Mouse (Mus musculus): Measurements from ENCODE around the gene Trak1.
"Not testable (repeated sequence)": the region's sequence is repeated elsewhere in the genome, so short reads cannot be mapped to it uniquely, and the experiment has no call there.

The Trak1 gene

GRCm38 (mm10) chr9:121319323-121319966, 22.1 kb downstream of the Trak1 start:
- DNase-seq (ENCODE audit: low spot score) = peak; percentile 89

- DNase-seq (ENCODE audit: low spot score) = no peak
Measured at GRCm38 (mm10) chr9:121320433-121320832, 23.1 kb downstream of the Trak1 start.

DNA sequence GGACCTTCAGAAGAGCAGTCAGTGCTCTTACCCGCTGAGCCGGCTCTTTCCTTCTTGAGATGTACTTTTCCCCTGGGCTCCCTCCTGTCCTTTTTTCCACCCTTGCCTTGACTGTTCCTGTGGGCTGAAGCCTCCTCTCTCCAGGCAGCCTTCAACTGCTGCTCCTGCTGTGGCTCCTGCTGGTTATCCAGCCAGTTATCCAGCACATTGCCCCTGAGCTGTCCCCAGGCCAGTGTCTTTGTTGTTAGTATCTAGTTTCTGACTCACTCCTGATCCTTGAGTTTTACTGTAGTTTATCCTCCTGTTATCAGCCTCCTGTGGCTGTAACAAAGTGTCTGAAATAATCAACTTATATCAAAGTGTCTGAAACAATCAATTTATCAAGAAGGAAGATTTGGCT, 23.8 kb downstream of the Trak1 start:
- DNase-seq (ENCODE audit: low spot score) = no peak

DNA sequence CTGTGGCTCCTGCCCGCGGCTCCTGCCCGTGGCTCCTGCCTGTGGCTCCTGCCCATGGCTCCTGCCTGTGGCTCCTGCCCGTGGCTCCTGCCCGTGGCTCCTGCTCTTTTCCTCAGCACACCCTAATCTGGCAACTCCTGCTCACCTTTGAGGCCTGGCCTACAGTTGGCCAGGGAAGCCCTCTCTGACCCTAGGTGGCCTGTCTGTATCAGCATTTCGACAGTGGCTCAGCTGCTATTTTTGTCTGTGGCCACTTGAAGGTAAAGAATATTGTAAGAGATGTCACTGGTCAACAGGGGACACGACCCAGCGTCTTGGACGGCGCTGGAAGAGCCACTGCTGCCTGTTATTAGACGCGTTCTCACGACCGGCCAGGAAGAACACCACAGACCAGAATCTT, 24.7 kb downstream of the Trak1 start:
- no peak for DNase-seq (ENCODE audit: low spot score)

DNA sequence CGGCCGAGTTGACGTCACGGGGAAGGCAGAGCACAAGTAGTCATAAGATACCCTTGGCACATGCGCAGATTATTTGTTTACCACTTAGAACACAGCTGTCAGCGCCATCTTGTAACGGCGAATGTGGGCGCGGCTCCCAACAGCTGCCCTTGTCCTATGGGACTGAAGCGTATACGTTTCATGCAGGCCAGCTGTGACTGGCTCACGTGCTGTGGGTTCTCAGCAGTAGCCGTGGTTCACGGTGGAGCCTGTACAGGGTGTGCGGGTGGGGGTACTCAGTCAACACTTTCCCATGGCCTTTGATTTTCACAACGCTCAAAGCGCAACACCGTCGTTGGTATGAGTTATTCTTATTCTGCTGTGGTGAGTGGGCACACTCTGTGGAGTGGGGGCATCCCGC, 31.0 kb downstream of the Trak1 start:
- DNase-seq (ENCODE audit: low spot score) = not testable (repeated sequence)

DNA sequence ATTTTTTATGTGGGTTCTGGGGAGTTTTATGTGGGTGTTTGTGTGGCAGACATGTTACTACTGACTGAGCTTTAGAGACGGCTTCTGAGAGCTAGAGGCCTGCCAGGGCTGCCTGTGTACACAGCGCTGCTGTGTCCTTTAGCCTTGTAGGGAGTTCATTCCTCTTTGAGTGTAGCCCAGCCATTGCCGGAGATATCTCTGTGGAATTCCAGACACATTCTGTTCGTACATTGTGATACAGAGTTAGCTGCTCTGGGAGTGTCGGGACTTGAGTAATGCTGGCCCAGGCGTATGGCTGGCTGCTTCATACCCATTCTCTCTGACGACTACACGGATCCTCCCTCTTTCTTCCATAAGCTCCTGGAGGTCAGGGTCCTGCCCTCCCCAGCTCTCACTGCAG, 31.9 kb downstream of the Trak1 start:
- no peak for DNase-seq (ENCODE audit: low spot score)

DNA sequence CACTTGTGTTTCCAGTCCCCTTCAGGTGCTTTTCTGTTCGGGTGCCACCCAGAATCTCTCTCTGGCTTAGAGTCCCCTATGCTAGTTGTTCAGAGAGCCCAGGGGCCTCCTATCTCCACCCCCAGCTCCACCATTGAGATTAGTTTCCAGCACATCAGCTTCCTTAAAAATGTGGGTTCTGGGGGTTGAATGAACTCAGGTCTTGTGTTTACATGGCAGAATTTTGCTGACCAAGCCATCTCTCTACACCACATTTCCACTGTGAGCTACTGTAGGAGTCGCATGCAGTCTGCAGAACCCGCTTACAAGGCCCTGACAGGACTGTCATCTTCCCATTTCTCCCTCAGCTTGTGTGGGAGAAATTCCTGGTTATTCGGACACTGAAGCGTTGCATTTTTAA, 32.8 kb downstream of the Trak1 start:
- no peak for DNase-seq (ENCODE audit: low spot score)

DNA sequence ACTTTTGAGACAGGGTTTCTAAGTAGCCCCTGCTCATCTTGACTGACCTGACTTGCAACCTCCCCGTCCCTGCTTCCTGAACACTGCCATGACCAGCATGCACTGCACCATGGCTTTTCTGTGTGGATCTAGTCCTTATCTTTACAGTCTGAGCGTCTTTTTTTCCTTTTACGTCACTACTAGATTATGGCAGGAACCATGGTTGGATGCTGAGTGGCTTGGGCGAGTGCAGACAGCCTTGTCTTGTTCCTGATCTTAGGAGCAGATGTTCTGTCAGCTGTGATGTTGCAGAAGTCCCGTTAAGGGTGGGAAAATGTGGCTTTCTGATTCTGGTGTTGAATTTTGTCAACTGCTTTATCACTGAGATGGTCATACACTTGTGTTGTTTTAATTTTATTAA, 34.1 kb downstream of the Trak1 start:
- DNase-seq (ENCODE audit: low spot score) = no peak

DNA sequence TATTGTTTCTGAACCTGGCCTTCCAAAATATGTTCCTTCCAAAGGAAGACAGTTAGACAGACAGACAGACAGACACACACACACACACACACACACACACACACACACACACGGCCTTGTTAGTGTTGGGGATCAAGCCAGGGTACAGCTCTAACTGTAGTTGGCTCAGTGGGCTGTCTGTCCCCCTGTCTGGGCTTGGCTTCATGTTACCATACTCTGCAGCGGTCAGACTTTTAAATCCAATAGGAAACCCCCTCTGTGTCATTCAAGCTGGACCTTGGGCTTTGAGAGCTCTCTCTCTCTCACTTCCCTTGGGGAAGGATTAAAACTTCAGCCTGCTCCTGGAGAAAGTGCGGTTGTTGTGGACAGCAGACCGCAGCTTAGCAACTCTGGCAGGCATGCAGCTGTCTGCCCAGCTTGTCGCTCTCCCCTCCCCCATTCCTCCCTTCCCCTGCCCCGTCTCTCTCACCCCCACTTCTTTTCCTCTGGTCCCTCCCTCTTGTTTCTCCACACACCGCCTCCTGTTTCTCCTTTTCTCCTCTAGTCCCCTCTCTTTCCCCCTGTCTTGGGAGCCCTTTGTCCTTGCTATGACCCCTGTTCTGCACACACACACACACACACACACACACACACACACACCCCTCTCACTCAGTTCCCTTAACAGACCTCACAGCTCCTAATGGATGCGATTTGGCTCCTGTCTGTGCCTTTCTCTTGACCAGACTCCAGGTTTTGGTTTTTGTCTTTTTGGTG, 34.8 kb downstream of the Trak1 start:
- peak; percentile 80 for DNase-seq (ENCODE audit: low spot score)

GRCm38 (mm10) chr9:121333559-121333958, 36.3 kb downstream of the Trak1 start:
- DNase-seq (ENCODE audit: low spot score) = no peak

DNA sequence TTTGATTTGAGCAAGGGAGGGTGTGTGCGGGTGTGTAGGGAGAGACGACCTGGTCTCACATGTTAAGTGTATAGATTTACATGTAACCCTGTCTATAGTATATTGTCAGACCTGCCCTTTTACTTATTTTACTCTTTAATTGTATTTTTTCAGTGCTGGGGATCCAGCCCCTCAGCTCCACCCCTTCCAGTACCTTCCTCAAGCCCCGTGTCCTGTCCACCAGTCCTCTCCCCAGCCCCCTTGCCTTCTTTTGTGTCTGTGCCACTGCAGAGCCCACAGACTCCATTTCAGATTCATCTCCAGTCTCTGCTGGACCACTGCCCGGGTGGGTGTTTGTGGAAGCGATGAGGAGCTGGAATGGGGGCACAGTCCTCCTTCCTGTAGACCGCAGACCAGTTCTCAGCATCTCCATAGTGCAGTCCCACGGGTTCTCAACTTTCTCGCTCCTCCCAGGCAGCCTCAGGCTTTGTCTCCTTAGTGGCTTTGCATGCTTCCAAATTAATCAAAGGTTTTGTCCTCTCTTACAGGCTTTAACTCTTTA, 37.1 kb downstream of the Trak1 start:
- no peak for DNase-seq (ENCODE audit: low spot score)

DNA sequence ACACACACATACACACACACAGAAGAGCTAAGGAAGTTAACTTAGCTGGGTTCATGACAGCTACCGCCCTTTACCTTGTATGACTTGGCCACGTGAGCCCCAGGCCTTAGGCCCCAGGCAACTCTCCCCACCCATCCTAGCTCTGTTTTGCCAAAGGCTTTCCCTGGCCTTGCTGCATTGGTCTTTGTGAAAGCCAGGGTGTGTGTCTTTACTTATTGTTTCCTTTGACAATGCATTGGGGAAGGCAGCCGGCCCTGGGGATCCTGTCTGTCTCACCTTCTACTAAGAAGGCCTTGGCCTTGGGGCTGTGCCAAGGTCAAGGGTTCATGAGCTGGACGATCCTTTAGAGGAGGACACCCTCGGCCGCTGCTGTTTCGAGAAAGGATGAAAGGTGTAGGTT, 38.3 kb downstream of the Trak1 start:
- no peak for DNase-seq (ENCODE audit: low spot score)

DNA sequence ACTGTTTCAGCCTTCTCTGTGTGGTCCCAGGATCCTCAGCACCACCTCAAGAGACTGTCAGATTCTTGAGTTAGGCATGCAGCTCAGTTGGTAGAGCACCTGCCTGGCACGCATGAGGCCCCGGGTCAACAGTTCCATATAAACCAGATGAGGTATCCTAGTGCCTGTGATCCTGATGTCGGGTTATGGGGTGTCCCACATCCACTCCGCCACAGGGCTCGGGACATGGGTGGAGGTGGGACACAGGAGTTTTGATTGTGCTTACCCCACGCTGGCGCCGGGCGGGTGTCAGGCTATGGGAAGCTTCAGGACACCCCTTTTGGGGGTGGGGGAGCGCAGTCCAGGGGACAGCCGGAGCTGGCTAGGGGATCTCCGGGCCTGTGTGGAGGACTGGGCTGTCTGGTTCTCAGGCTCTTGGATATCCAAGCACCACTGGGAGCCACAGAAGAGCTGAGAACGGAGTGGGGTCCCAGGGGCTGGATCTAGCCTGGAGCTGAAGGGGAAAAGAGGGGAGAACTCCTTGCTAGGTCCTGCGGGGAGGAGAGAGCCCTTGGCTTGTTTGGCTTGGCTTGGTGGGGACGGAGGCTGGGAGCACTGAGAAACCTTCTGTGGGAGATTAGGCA, 39.1 kb downstream of the Trak1 start:
- no peak for DNase-seq (ENCODE audit: low spot score)

DNA sequence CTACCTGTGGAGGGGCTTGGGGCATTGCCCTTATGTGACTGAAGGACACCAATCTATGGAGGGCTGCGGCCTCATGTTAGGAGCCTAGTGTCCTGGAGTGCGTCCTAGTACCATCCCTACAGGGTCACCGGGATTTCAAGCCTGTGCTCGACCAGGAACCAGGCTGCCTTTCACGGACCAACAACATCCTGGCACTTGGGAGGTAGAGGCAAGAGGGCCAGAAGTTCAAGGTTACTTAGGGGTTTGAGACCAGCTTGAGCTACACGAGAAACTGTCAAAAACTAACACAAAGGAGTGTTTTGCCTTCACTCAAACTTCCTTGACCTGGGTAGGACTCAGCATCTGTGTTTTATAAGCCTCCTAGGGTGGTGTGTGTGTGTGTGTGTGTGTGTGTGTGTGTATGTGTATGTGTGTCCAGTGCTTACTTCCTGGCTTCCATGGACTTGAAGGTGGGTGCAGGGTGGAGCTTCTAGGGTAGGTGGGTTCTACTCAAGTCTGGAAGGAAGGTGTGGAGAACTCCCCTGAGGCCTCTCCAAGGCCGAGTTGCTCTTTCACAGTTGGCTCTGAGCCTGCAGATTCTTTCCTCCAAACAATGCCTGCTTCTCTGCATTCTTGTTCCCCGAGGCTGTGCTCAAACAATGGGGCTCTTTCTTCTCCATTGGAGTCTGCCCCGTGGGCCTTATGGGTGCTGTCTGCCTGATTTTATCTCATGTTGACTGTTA, 40.1 kb downstream of the Trak1 start:
- peak; percentile 78 for DNase-seq (ENCODE audit: low spot score)

DNA sequence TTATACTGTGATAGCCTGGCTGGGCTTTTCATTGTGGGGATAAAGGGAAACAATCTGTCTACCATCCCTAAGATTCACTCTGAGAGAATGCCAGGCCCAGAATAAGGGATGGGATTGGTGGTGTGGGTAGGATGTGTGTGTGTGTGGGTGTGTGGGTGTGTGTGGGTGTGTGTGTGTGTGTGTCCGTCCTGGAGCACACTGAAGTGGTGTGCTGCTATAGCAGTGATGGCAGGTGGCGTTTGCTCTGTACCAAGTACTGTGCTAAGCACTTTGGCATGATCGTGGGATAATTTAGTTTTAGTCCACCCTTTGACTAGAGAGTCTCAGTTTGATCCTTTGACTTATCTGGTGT, 40.6 kb downstream of the Trak1 start:
- DNase-seq (ENCODE audit: low spot score) = no peak

DNA sequence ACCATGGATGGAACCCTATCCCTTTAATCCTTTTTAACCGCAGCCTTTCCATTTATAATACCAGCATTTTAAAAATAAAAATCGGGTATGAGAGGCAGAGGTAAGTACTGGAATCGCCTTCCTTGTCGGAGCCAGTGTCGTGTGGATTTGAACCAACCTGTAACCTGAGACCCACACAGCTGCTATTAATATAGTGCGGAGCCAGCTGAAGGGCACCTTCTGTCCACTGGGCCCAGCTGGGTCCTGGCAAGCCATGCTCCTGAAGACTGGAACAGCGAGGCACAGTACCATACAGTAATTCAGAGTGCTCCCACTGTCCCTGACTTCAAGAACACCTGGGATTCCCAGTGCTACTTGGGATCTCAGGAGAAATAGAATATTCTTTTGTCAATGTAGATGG, 44.5 kb downstream of the Trak1 start:
- DNase-seq (ENCODE audit: low spot score) = no peak

- no peak for DNase-seq (ENCODE audit: low spot score)
Measured at GRCm38 (mm10) chr9:121342510-121343110, 45.3 kb downstream of the Trak1 start.

DNA sequence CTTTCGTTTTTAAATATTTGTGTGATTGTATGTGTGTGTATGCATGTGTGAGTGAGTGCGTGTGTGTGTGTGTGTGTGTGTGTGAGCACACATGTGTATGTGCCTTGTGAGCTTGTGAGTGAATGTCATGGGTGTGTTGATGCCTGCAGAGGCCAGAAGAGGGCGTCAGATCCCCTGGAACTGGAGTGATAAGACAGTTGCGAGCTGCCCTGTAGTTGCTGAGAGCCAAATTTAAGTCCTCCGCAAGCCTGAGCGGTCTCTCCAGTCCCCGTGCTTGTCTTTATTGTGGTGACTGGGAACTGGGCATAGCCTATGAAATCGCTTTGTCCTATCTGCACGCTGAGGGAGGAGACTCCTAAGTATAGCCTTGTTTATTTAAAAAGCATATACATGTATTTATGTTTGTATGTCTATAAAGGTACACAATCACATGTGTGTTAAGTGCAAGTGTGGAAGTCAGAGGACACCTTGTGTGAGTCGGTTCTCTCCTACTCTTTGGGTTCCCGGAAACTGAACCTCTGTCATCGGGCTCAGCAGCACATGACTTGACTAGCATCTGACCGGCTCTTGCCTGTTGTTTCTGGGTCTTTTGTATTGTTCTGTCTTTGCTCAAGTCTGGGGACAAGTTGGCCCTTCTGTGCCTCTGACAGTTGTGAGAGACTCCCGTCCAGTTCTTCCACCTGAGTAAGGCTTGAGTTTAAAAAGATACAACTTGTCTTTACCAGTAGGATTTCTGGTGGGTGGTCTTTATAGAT, 46.0 kb downstream of the Trak1 start:
- DNase-seq (ENCODE audit: low spot score) = no peak

GRCm38 (mm10) chr9:121344344-121344743, 47.0 kb downstream of the Trak1 start:
- no peak for DNase-seq (ENCODE audit: low spot score)

- no peak for DNase-seq (ENCODE audit: low spot score)
Measured at GRCm38 (mm10) chr9:121345427-121346130, 48.3 kb downstream of the Trak1 start.

- no peak for DNase-seq (ENCODE audit: low spot score)
Measured at GRCm38 (mm10) chr9:121346635-121347034, 49.3 kb downstream of the Trak1 start.

Measured in retina, embryonic 14.5 days (tissue).